Mouse (Mus musculus) limb, embryonic 11.5 days (tissue): ENCODE measurements at regions not wholly inside any gene's neighbourhood (a gene's known extent, or its start where the extent isn't known, plus 50 kb on each side); places are given as distances from the start of the nearest gene placed in this dataset.

Experiments used
- ATAC-seq: fragments of 200-750 bp; cut with Nextera tagmentation; 2 replicates; pipeline ENCODE4 v1.8.0; 2017; ENCODE audit warnings: low read depth; ENCODE audit not compliant: insufficient number of reproducible peaks, low FRiP score, low TSS enrichment
- DNase-seq: peaks from one replicate; pipeline ENCODE4 v3.0.0-alpha.2; 2015; ENCODE audit warnings: low spot score
- H3K27ac ChIP-seq: fragments of 300-500 bp; sonication (generic); replicated peaks from 2 replicates; pipeline ENCODE4 v1.5.1; 2014; ENCODE audit warnings: low read depth, mild to moderate bottlenecking, low read length
- H3K27me3 ChIP-seq: fragments of 300-500 bp; sonication (generic); 2 replicates; pipeline ENCODE4 v1.6.1; 2014; ENCODE audit warnings: mild to moderate bottlenecking, low read length, mixed read lengths; ENCODE audit not compliant: control insufficient read depth, insufficient read depth
- H3K36me3 ChIP-seq: fragments of 300-500 bp; sonication (generic); 2 replicates; pipeline ENCODE4 v1.6.1; 2014; ENCODE audit warnings: mild to moderate bottlenecking, low read length, moderate library complexity, mixed read lengths; ENCODE audit not compliant: control insufficient read depth, insufficient read depth
- H3K4me1 ChIP-seq: fragments of 300-500 bp; sonication (generic); 2 replicates; pipeline ENCODE4 v1.6.1; 2014; ENCODE audit warnings: low read length, mixed read lengths; ENCODE audit not compliant: control insufficient read depth, insufficient read depth
- H3K4me2 ChIP-seq: fragments of 300-500 bp; sonication (generic); 2 replicates; pipeline ENCODE4 v1.6.1; 2014; ENCODE audit warnings: low read depth, mild to moderate bottlenecking, moderate library complexity; ENCODE audit not compliant: severe bottlenecking
- H3K4me3 ChIP-seq: fragments of 300-500 bp; sonication (generic); 2 replicates; pipeline ENCODE4 v1.5.1; 2014; ENCODE audit warnings: low read depth, low read length
- H3K9ac ChIP-seq: fragments of 300-500 bp; sonication (generic); 2 replicates; pipeline ENCODE4 v1.6.1; 2014; ENCODE audit warnings: mild to moderate bottlenecking, low read length
- H3K9me3 ChIP-seq: fragments of 300-500 bp; sonication (generic); 2 replicates; pipeline ENCODE4 v1.6.1; 2016; ENCODE audit warnings: low read length; ENCODE audit not compliant: control insufficient read depth
- WGBS: fragments of 180-500 bp; shearing (Covaris S2); extraction: QIAGEN DNeasy Blood & Tissue Kit; methylation state at CpG from one replicate; pipeline ENCODE4 v1.1.7; 2014; 5-methylcytosine and 5-hydroxymethylcytosine counted together

- no peaks in the 10 kb centered on the region for H3K9me3 ChIP-seq
- ATAC-seq: peak; percentile 32
- H3K4me1 ChIP-seq: 0 out of 2 replicates have a peak, but pooled peaks cover 3% of the 10 kb centered on the region
- WGBS: 73% methylated on average over 5 of the region's 5 CpGs
- H3K36me3 ChIP-seq: no peaks in the 10 kb centered on the region
- no peak overlapping the region for H3K27ac ChIP-seq
- no peak overlapping the region for H3K4me2 ChIP-seq
- no peaks in the 10 kb centered on the region for H3K27me3 ChIP-seq
- DNase-seq: no peak
- no peak overlapping the region for H3K9ac ChIP-seq
- no peak overlapping the region for H3K4me3 ChIP-seq
Observed at GRCm38 (mm10) chr2:146787811-146788455, 67.7 kb upstream of the Kiz start.

- H3K9ac ChIP-seq: no peak overlapping the region
- H3K36me3 ChIP-seq: no peaks in the 10 kb centered on the region
- H3K27ac ChIP-seq: no peak overlapping the region
- H3K27me3 ChIP-seq: no peaks in the 10 kb centered on the region
- H3K4me1 ChIP-seq: no peaks in the 10 kb centered on the region
- H3K4me2 ChIP-seq: no peak overlapping the region
- 73% methylated on average over 6 of the region's 6 CpGs for WGBS
- H3K9me3 ChIP-seq: no peaks in the 10 kb centered on the region
- peak; percentile 26; the same call in 1 of the 2 replicates for ATAC-seq
- no peak for DNase-seq
- no peak overlapping the region for H3K4me3 ChIP-seq
Observed at GRCm38 (mm10) chr2:146792844-146793420, 62.7 kb upstream of the Kiz start.

- no peak overlapping the region for H3K4me3 ChIP-seq
- no peaks in the 10 kb centered on the region for H3K27me3 ChIP-seq
- no peaks in the 10 kb centered on the region for H3K9me3 ChIP-seq
- ATAC-seq (no peak), DNase-seq (no peak)
- no peak overlapping the region for H3K4me2 ChIP-seq
- H3K36me3 ChIP-seq: no peaks in the 10 kb centered on the region
- no peak overlapping the region for H3K27ac ChIP-seq
- H3K9ac ChIP-seq: no peak overlapping the region
- no peaks in the 10 kb centered on the region for H3K4me1 ChIP-seq
Observed at GRCm38 (mm10) chr2:146802973-146803372, 52.7 kb upstream of the Kiz start.
